Mouse (Mus musculus) thymus, adult 2 months (tissue): ENCODE results near the gene Prpf6.

Experiments used
- CTCF ChIP-seq: fragments of 200-500 bp; IDR thresholded peaks from 2 replicates; pipeline ENCODE4 v1.5.1; 2012; ENCODE audit warnings: mild to moderate bottlenecking, control low read depth, low read length, moderate library complexity, borderline replicate concordance; ENCODE audit not compliant: control insufficient read depth, poor library complexity, insufficient read depth; ENCODE audit errors: extremely low read depth
- POLR2A ChIP-seq: fragments of 200-500 bp; IDR thresholded peaks from 2 replicates; pipeline ENCODE4 v1.6.1; 2012; ENCODE audit warnings: mild to moderate bottlenecking, low read length, control low read depth, moderate library complexity; ENCODE audit not compliant: control insufficient read depth, poor library complexity, insufficient read depth; ENCODE audit errors: extremely low read depth

GRCm38 (mm10) chr2:181571941-181572670 is 19.6 kb upstream of the Prpf6 start:
- TF ChIP-seq POLR2A: no peak
- no peak for TF ChIP-seq CTCF
